Mouse (Mus musculus) cortical plate, adult 2 months (tissue): ENCODE data around the gene Limk1.

Experiments
- CTCF ChIP-seq: fragments of 200-500 bp; IDR thresholded peaks from 2 replicates; pipeline ENCODE4 v1.5.1; 2011; ENCODE audit warnings: mild to moderate bottlenecking, control low read depth, low read length; ENCODE audit not compliant: insufficient read depth; ENCODE audit errors: extremely low read depth
- POLR2A ChIP-seq: fragments of 200-500 bp; IDR thresholded peaks from 2 replicates; pipeline ENCODE4 v1.6.1; 2011; ENCODE audit warnings: mild to moderate bottlenecking, low read length, control low read depth; ENCODE audit not compliant: insufficient read depth; ENCODE audit errors: extremely low read depth

DNA sequence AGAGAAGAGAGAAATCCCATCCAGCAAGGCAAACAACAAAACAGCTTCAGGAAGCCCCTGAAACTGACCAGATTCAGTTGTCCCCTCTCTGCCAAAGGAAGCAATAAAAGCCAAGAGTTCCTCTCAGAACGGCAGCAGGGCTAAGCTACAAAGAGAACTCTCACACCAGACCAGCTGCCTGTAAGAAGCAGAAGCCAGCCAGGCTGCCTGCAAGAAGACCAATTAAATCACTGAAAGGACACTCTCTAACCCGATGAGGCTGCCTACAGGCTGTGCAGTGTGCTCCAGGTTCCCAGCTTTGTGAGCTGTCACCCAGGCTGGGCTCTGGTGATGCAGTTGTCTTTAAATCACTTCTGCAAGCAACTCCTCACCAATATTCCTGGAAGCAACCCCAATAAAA is 4.6 kb downstream of the Limk1 start:
- no peak for TF ChIP-seq CTCF
- TF ChIP-seq POLR2A = no peak
